In the genomic region with DNA sequence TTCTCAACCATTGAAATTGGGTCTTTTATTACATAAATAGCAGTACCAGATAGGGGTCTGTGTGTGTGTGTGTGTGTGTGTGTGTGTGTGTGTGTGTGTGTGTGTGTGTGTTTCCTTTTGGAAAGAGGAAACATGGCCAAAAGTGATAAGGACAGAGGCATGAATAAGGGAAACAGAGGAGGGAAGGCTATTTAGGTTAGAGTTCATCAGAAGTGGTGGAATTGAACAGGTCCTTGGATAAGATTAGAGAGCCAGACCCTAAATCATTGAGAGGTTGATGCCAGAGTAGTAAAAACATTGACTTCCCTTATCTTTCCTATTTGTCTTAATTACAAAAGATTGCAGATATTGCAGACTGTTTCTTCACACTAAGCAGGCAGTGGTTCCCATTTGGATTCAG, we compare ENCODE assay signal across 23 mouse cellular contexts.
"Had no signal": no experiment of that assay in that cellular context is flagged by ENCODE, and none has a peak within 500 bp of the region (broad histone marks: within the 10 kb centered on the region; RNA-seq: fewer than 3 reads in every experiment).

No protein-coding gene starts in this region.

- H3K4me1 ChIP-seq: heart, embryonic 12.5 days; hindbrain, embryonic 13.5 days; hindbrain, embryonic 15.5 days; limb, embryonic 13.5 days; limb, embryonic 15.5 days; liver, embryonic 12.5 days had no signal

- H3K4me3 ChIP-seq: gastrocnemius, adult 2 months; heart, adult 2 months; heart, embryonic 12.5 days; hindbrain, embryonic 13.5 days; hindbrain, embryonic 15.5 days; layer of hippocampus, adult 2 months; left cerebral cortex, adult 2 months; limb, embryonic 13.5 days; limb, embryonic 15.5 days; liver, embryonic 12.5 days had no signal

- H3K9me3 ChIP-seq: heart, embryonic 12.5 days; hindbrain, embryonic 13.5 days; hindbrain, embryonic 15.5 days; limb, embryonic 13.5 days; limb, embryonic 15.5 days; liver, embryonic 12.5 days had no signal

- H3K36me3 ChIP-seq: heart, embryonic 12.5 days; hindbrain, embryonic 13.5 days; hindbrain, embryonic 15.5 days; limb, embryonic 13.5 days; limb, embryonic 15.5 days; liver, embryonic 12.5 days had no signal

- ATAC-seq: hindbrain, postnatal 0 days; intestine, embryonic 16.5 days; liver, embryonic 12.5 days had no signal

- H3K9ac ChIP-seq: heart, embryonic 12.5 days; hindbrain, embryonic 13.5 days; hindbrain, embryonic 15.5 days; limb, embryonic 13.5 days; limb, embryonic 15.5 days; liver, embryonic 12.5 days; liver, embryonic 14.5 days had no signal

- H3K27ac ChIP-seq: gastrocnemius, adult 2 months; heart, adult 2 months; hindbrain, embryonic 13.5 days; hindbrain, embryonic 15.5 days; hindbrain, postnatal 0 days; layer of hippocampus, adult 2 months; left cerebral cortex, adult 2 months; limb, embryonic 13.5 days; limb, embryonic 15.5 days; liver, embryonic 12.5 days; liver, embryonic 14.5 days had no signal

- H3K27me3 ChIP-seq: heart, embryonic 12.5 days; hindbrain, embryonic 13.5 days; hindbrain, embryonic 15.5 days; limb, embryonic 13.5 days; limb, embryonic 15.5 days; liver, embryonic 12.5 days had no signal

- H3K4me2 ChIP-seq: heart, embryonic 12.5 days; hindbrain, embryonic 13.5 days; hindbrain, embryonic 15.5 days; limb, embryonic 13.5 days; limb, embryonic 15.5 days; liver, embryonic 12.5 days had no signal

- DNase-seq: gastrocnemius, adult 2 months; gastrocnemius, postnatal 10 days; gastrocnemius, postnatal 25 days; heart, adult 2 months; heart, postnatal 10 days; heart, postnatal 4 days; kidney, adult 18-20 months; kidney, adult 8-10 months; kidney, postnatal 10 days; kidney, postnatal 25 days; kidney, postnatal 4 days; left cerebral cortex, postnatal 4 days had no signal
